ENCODE assay signal across 10 mouse cellular contexts in genomic region chr11:118345693-118346092, GRCm38 (mm10). TPM values are rescaled to one million over a fixed set of nuclear protein-coding genes. Genes with fewer than 3 reads are reported as not detected.
DNase-seq lines count a peak whose midpoint lies in the region; ATAC-seq lines count a peak whose summit lies in the region.
"Had no signal": no experiment of that assay in that cellular context is flagged by ENCODE, and none has a peak within 500 bp of the region (broad histone marks: within the 10 kb centered on the region; RNA-seq: fewer than 3 reads in every experiment).

No protein-coding gene starts in this region.

- intact Hi-C loops in left cerebral cortex, postnatal 36 days (cut with DNase I): no loop called here

- whole genome bisulfite sequencing in kidney, embryonic 15.5 days: 46% methylated on average over 4 of the region's 4 CpGs
- 65% methylated on average over 4 of the region's 4 CpGs for WGBS in kidney, embryonic 14.5 days
- WGBS in forebrain, embryonic 15.5 days: 42% methylated on average over 4 of the region's 4 CpGs

- no peak overlapping the region for H3K4me2 ChIP-seq in kidney, embryonic 15.5 days
- H3K4me2 ChIP-seq in kidney, embryonic 14.5 days (replicated peaks; ENCODE audit: low read depth, low read length): no peak overlapping the region
- H3K4me2 ChIP-seq in forebrain, embryonic 15.5 days (replicated peaks): no peak overlapping the region

- peak; percentile 31 for DNase-seq in ovary, adult 18-20 months (ENCODE audit: low spot score)
- no peak for DNase-seq in ovary, postnatal 14 days (ENCODE audit: low spot score)
- DNase-seq in lung, postnatal 4 days: peak; percentile 55 to 70
- no peak for DNase-seq in embryo, embryonic 10 days (ENCODE audit: low spot score)
- no peak for DNase-seq in left cerebral cortex, postnatal 36 days (ENCODE audit: low spot score in 2 of 2)

- H3K27me3 ChIP-seq in kidney, embryonic 15.5 days: no peaks in the 10 kb centered on the region
- H3K27me3 ChIP-seq in kidney, embryonic 14.5 days (ENCODE audit: control insufficient read depth, insufficient read depth, low read length): no peaks in the 10 kb centered on the region
- no peaks in the 10 kb centered on the region for H3K27me3 ChIP-seq in forebrain, embryonic 15.5 days
- H3K27me3 ChIP-seq: Patski had no signal

- no peaks in the 10 kb centered on the region for H3K36me3 ChIP-seq in kidney, embryonic 15.5 days
- no peaks in the 10 kb centered on the region for H3K36me3 ChIP-seq in kidney, embryonic 14.5 days (ENCODE audit: control insufficient read depth, insufficient read depth, low read length)
- no peaks in the 10 kb centered on the region for H3K36me3 ChIP-seq in forebrain, embryonic 15.5 days

- no peak overlapping the region for H3K9ac ChIP-seq in kidney, embryonic 15.5 days
- H3K9ac ChIP-seq in kidney, embryonic 14.5 days (ENCODE audit: low read depth, low read length): no peak overlapping the region
- no peak overlapping the region for H3K9ac ChIP-seq in forebrain, embryonic 15.5 days (replicated peaks)

- H3K27ac ChIP-seq in kidney, embryonic 15.5 days: peak overlapping the region; percentile 10; the same call in 1 of the 2 replicates
- H3K27ac ChIP-seq in kidney, embryonic 14.5 days (ENCODE audit: low read depth, low read length): no peak overlapping the region
- peak overlapping the region; percentile 42; the same call in 1 of the 2 replicates for H3K27ac ChIP-seq in forebrain, embryonic 15.5 days (replicated peaks)

- ATAC-seq in kidney, embryonic 15.5 days (replicated peaks; ENCODE audit: low FRiP score): no peak
- ATAC-seq in kidney, embryonic 14.5 days (ENCODE audit: low FRiP score, low TSS enrichment): no peak
- ATAC-seq in forebrain, embryonic 15.5 days (replicated peaks): no peak
- ATAC-seq: Patski had no signal

- peaks cover 74% of the 10 kb centered on the region for H3K4me1 ChIP-seq in kidney, embryonic 15.5 days
- peaks cover 51% of the 10 kb centered on the region for H3K4me1 ChIP-seq in kidney, embryonic 14.5 days (ENCODE audit: control insufficient read depth, insufficient read depth, low read length)
- peaks cover 35% of the 10 kb centered on the region for H3K4me1 ChIP-seq in forebrain, embryonic 15.5 days

- no peak overlapping the region for H3K4me3 ChIP-seq in kidney, embryonic 15.5 days (replicated peaks)
- H3K4me3 ChIP-seq in kidney, embryonic 14.5 days (ENCODE audit: low read length): no peak overlapping the region
- H3K4me3 ChIP-seq in forebrain, embryonic 15.5 days: no peak overlapping the region

- no peaks in the 10 kb centered on the region for H3K9me3 ChIP-seq in kidney, embryonic 15.5 days (replicated peaks)
- no peaks in the 10 kb centered on the region for H3K9me3 ChIP-seq in kidney, embryonic 14.5 days (ENCODE audit: control insufficient read depth, low read length)
- H3K9me3 ChIP-seq in forebrain, embryonic 15.5 days: no peaks in the 10 kb centered on the region

RNA-seq across cellular contexts. Expression of gene Cep295nl, which starts 3.4 kb away (rescaled TPM):
- 0.44 and 0.80 TPM in 2 replicates for polyA plus RNA-seq in kidney, embryonic 15.5 days (2015; fragmentation: Nextera tagmentation; extraction: Ambion mirVana)
- polyA plus RNA-seq in kidney, embryonic 14.5 days (2014; fragmentation: Nextera tagmentation; extraction: Ambion mirVana): 0.41 and 0.42 TPM in 2 replicates
- polyA plus RNA-seq in forebrain, embryonic 15.5 days (2015; fragmentation: Nextera tagmentation; extraction: Ambion mirVana): 0.09 TPM in 1 of 2 replicates, not detected in the other
- 1 to 10 TPM; 1.3 to 1.8 TPM for total RNA-seq in left cerebral cortex, postnatal 36 days (2021)
- polyA plus RNA-seq: large intestine, adult 2 months had no signal

RNA-seq across cellular contexts. Expression of gene Timp2, which starts 9.8 kb away (rescaled TPM):
- 84.4 and 87.7 TPM in 2 replicates for polyA plus RNA-seq in kidney, embryonic 15.5 days (2015; fragmentation: Nextera tagmentation; extraction: Ambion mirVana)
- 58.7 and 102 TPM in 2 replicates for polyA plus RNA-seq in kidney, embryonic 14.5 days (2014; fragmentation: Nextera tagmentation; extraction: Ambion mirVana)
- 69.4 and 75.2 TPM in 2 replicates for polyA plus RNA-seq in forebrain, embryonic 15.5 days (2015; fragmentation: Nextera tagmentation; extraction: Ambion mirVana)
- 100 to 1,000 TPM; 214 to 247 TPM for total RNA-seq in left cerebral cortex, postnatal 36 days (2021)

RNA-seq across cellular contexts. Expression of gene Usp36, which starts 55.6 kb away (rescaled TPM):
- 21.8 and 24.2 TPM in 2 replicates for polyA plus RNA-seq in kidney, embryonic 15.5 days (2015; fragmentation: Nextera tagmentation; extraction: Ambion mirVana)
- 12.2 and 18.1 TPM in 2 replicates for polyA plus RNA-seq in kidney, embryonic 14.5 days (2014; fragmentation: Nextera tagmentation; extraction: Ambion mirVana)
- polyA plus RNA-seq in forebrain, embryonic 15.5 days (2015; fragmentation: Nextera tagmentation; extraction: Ambion mirVana): 17.0 and 17.4 TPM in 2 replicates
- 10 to 100 TPM; 26.8 to 32.2 TPM for total RNA-seq in left cerebral cortex, postnatal 36 days (2021)

RNA-seq across cellular contexts. Expression of gene Lgals3bp, which starts 56.2 kb away (rescaled TPM):
- 13.6 and 18.2 TPM in 2 replicates for polyA plus RNA-seq in kidney, embryonic 15.5 days (2015; fragmentation: Nextera tagmentation; extraction: Ambion mirVana)
- 11.8 and 13.0 TPM in 2 replicates for polyA plus RNA-seq in kidney, embryonic 14.5 days (2014; fragmentation: Nextera tagmentation; extraction: Ambion mirVana)
- polyA plus RNA-seq in forebrain, embryonic 15.5 days (2015; fragmentation: Nextera tagmentation; extraction: Ambion mirVana): 2.6 TPM in 2 replicates
- 10 to 100 TPM; 20.5 to 21.2 TPM for total RNA-seq in left cerebral cortex, postnatal 36 days (2021)

Comparison
In these comparisons a context has a peak if more than half of its experiments do, and no peak if none do; other contexts are left out.
1. DNase-seq: peak in ovary, adult 18-20 months (single experiment) and lung, postnatal 4 days (2 of 2); none in ovary, postnatal 14 days (single experiment), embryo, embryonic 10 days (single experiment) and left cerebral cortex, postnatal 36 days (0 of 2).